Mouse (Mus musculus): ENCODE measurements around the gene Gm20388. TPM values are rescaled to one million over a fixed set of nuclear protein-coding genes. Genes with fewer than 3 reads are reported as not detected.

The Gm20388 gene
- polyA plus RNA-seq, 1 experiment from 2014 or later, result not detected

DNA sequence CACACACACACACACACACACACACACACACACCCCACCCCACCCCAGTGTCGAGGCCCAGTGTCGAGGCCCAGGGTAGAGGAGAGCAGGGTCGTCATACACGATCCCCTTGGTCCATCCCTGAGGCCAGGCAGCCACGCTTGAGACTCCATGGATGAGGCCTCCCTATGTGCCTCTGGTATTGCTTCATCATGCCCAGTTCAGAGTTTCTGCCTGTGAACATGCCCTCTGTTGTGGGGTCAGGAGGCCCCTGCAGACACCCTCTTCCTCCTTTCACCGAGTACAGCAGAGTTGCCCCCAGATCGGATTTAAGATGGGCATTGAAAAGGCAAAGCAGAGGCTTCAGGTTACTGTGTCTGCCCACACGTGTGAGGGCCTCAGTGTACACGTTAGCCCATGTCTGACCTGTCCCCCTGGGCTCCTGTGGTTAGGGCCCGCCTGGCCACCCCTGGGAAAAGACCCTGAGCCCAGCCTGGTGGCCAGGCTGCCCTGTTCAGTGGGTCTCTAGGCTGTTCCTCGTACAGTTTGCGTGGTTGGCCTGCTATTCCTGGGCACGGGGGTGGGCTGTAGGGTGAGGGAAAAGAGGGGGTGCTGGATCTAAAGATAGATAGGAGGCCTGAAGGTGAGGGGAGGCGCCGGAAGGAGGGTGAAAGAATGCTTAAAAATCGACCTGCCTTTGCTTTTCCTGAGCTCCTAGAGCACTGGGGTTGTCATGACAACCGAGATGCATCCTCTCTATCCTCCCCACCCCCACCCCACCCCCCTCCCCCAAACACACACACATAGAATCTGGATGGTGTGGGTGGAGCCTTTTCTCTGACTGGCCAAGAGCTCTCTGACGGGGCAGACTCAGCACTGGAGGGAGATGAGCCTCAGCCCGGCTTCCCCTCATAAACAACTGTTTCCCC lies 1860.5 kb downstream of the Gm20388 start:
- Histone ChIP-seq H3K36me3 (no peaks in the 10 kb centered on the region), H3K4me3 (no peak overlapping the region), H3K27me3 (0 out of 2 replicates have a peak, but pooled peaks cover 3% of the 10 kb centered on the region), H3K9me3 (no peaks in the 10 kb centered on the region), H3K9ac (no peak overlapping the region), H3K4me2 (0 out of 2 replicates have a peak overlapping the region, but pooled peaks have one; percentile 0), H3K4me1 (peaks cover 5% of the 10 kb centered on the region; the same call in 1 of the 2 replicates), H3K27ac (no peak overlapping the region; the same call in 1 of the 2 replicates)
- WGBS, result 25% methylated on average over 19 of the region's 19 CpGs
- no peak for ATAC-seq (ENCODE audit: insufficient number of reproducible peaks, insufficient read depth, low FRiP score, low TSS enrichment, low read depth)

DNA sequence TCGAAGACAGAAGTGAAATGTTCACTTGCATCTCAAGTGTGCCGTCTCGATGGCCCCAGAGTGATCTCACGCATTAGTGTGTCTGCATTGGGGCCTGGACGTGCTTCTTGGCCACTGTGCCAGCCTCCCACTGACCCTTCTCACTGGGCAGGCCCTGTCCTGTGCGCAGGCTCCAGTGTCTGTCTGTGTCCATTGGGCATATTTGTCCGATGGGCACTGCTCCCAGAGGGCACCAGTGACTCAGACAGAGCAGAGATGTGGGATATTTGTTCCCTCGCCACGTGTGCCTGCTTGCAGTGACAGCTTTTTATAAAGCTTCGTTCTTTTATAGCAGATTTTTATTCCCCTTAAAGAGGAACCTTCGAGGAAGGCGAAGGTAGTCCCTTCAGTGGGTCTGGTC lies 1863.2 kb downstream of the Gm20388 start:
- no peaks in the 10 kb centered on the region for H3K27me3 ChIP-seq
- H3K4me1 ChIP-seq, result peaks cover 5% of the 10 kb centered on the region; the same call in 1 of the 2 replicates
- no peak overlapping the region for H3K4me3 ChIP-seq
- no peak overlapping the region for H3K9ac ChIP-seq
- no peaks in the 10 kb centered on the region for H3K36me3 ChIP-seq
- H3K9me3 ChIP-seq, result no peaks in the 10 kb centered on the region
- WGBS, result 86% methylated on average over 12 of the region's 12 CpGs
- no peak overlapping the region for H3K27ac ChIP-seq
- no peak overlapping the region for H3K4me2 ChIP-seq
- ATAC-seq (ENCODE audit: insufficient number of reproducible peaks, insufficient read depth, low FRiP score, low TSS enrichment, low read depth), result no peak

- Histone ChIP-seq H3K27ac (no peak overlapping the region), H3K4me2 (no peak overlapping the region), H3K4me1 (peaks cover 15% of the 10 kb centered on the region; the same call in 1 of the 2 replicates), H3K9ac (no peak overlapping the region), H3K27me3 (no peaks in the 10 kb centered on the region), H3K4me3 (no peak overlapping the region), H3K36me3 (no peaks in the 10 kb centered on the region), H3K9me3 (no peaks in the 10 kb centered on the region)
- WGBS, result 62% methylated on average over 5 of the region's 5 CpGs
- no peak for ATAC-seq (ENCODE audit: insufficient number of reproducible peaks, insufficient read depth, low FRiP score, low TSS enrichment, low read depth)
These were observed 1871.9 kb downstream of the Gm20388 start for GRCm38 (mm10) chr8:121782493-121782892.

DNA sequence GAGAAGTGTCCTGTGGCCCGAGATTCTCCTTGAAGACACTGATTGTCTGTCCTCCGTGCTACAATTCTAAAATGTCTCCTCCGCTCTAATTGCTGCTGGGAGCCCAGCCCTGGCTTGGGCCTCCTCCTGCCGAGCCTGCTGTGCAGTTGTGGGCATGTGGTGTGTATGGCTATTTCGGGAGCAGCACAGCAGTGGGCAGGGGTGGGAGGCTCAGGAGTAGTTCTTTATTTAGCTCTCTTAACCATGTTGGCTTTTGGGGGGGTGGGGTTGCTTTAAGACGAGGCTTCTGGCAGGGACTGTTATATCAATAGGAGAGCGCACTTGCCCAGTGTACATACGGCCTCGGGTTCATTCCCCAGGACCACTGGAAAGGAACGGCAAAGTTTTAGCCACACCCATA lies 1875.9 kb downstream of the Gm20388 start:
- Histone ChIP-seq H3K36me3 (no peaks in the 10 kb centered on the region), H3K4me2 (no peak overlapping the region), H3K4me3 (no peak overlapping the region), H3K9me3 (no peaks in the 10 kb centered on the region), H3K9ac (no peak overlapping the region), H3K27me3 (no peaks in the 10 kb centered on the region), H3K4me1 (peaks cover 15% of the 10 kb centered on the region; the same call in 1 of the 2 replicates), H3K27ac (peak overlapping the region; percentile 16; the same call in 1 of the 2 replicates)
- WGBS, result 46% methylated on average over 10 of the region's 10 CpGs
- peak; percentile 49 for ATAC-seq (ENCODE audit: insufficient number of reproducible peaks, insufficient read depth, low FRiP score, low TSS enrichment, low read depth)

GRCm38 (mm10) chr8:121788786-121789185 lies 1878.1 kb downstream of the Gm20388 start:
- 84% methylated on average over 8 of the region's 8 CpGs for WGBS
- ATAC-seq (ENCODE audit: insufficient number of reproducible peaks, insufficient read depth, low FRiP score, low TSS enrichment, low read depth), result no peak

GRCm38 (mm10) chr8:121792159-121792558 lies 1881.5 kb downstream of the Gm20388 start:
- Histone ChIP-seq H3K4me1 (no peaks in the 10 kb centered on the region), H3K27me3 (no peaks in the 10 kb centered on the region), H3K9ac (no peak overlapping the region), H3K27ac (no peak overlapping the region), H3K9me3 (no peaks in the 10 kb centered on the region), H3K4me3 (no peak overlapping the region), H3K36me3 (peaks cover 28% of the 10 kb centered on the region), H3K4me2 (no peak overlapping the region)
- ATAC-seq (ENCODE audit: insufficient number of reproducible peaks, insufficient read depth, low FRiP score, low TSS enrichment, low read depth), result no peak
- 81% methylated on average over 7 of the region's 7 CpGs for WGBS

More at GRCm38 (mm10) chr8:121788786-121789185, 1878.1 kb downstream of the Gm20388 start:
- Histone ChIP-seq H3K27me3 (no peaks in the 10 kb centered on the region), H3K4me2 (no peak overlapping the region), H3K9ac (no peak overlapping the region), H3K27ac (no peak overlapping the region), H3K9me3 (no peaks in the 10 kb centered on the region), H3K4me1 (peaks cover 15% of the 10 kb centered on the region; the same call in 1 of the 2 replicates), H3K4me3 (no peak overlapping the region), H3K36me3 (no peaks in the 10 kb centered on the region)

GRCm38 (mm10) chr8:121792627-121793026 lies 1882.0 kb downstream of the Gm20388 start:
- Histone ChIP-seq H3K36me3 (peaks cover 33% of the 10 kb centered on the region), H3K4me2 (no peak overlapping the region), H3K27me3 (no peaks in the 10 kb centered on the region), H3K9ac (no peak overlapping the region), H3K4me1 (no peaks in the 10 kb centered on the region), H3K4me3 (no peak overlapping the region), H3K9me3 (no peaks in the 10 kb centered on the region), H3K27ac (no peak overlapping the region)
- no peak for ATAC-seq (ENCODE audit: insufficient number of reproducible peaks, insufficient read depth, low FRiP score, low TSS enrichment, low read depth)
- 86% methylated on average over 4 of the region's 4 CpGs for WGBS

- Histone ChIP-seq H3K36me3 (peaks cover 48% of the 10 kb centered on the region), H3K4me3 (no peak overlapping the region), H3K4me1 (no peaks in the 10 kb centered on the region), H3K27ac (no peak overlapping the region), H3K27me3 (no peaks in the 10 kb centered on the region), H3K9me3 (no peaks in the 10 kb centered on the region), H3K9ac (no peak overlapping the region), H3K4me2 (no peak overlapping the region)
- no peak for ATAC-seq (ENCODE audit: insufficient number of reproducible peaks, insufficient read depth, low FRiP score, low TSS enrichment, low read depth)
- WGBS, result 43% methylated on average over 3 of the region's 3 CpGs
These were observed 1883.5 kb downstream of the Gm20388 start for GRCm38 (mm10) chr8:121794151-121794550.

- no peak for ATAC-seq (ENCODE audit: insufficient number of reproducible peaks, insufficient read depth, low FRiP score, low TSS enrichment, low read depth)
- Histone ChIP-seq H3K27ac (no peak overlapping the region), H3K36me3 (peaks cover 61% of the 10 kb centered on the region), H3K9ac (no peak overlapping the region), H3K9me3 (no peaks in the 10 kb centered on the region), H3K4me2 (no peak overlapping the region), H3K4me3 (no peak overlapping the region), H3K4me1 (no peaks in the 10 kb centered on the region), H3K27me3 (no peaks in the 10 kb centered on the region)
- WGBS, result 92% methylated on average over 8 of the region's 8 CpGs
These were observed 1884.8 kb downstream of the Gm20388 start for GRCm38 (mm10) chr8:121795461-121795860.

DNA sequence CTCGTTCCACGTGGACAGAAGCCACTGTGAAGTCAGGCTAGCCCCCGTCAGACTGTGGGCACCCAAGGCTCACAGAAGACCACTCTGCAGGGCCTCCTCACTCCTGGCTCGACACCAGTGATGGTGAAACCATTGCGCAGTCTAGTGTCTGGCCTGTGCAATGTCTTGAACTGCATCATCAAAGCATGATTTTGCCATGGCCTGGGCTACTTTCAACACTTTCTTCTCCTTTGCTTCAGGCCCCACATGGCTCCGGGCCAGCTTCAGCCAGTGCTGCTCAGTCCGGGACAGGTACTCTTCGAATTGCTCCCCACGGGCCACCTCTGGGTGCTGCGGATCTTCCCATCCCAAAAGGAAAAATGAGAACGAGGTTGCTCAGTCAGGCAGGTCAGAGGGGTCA lies 1885.8 kb downstream of the Gm20388 start:
- H3K27ac ChIP-seq, result no peak overlapping the region
- WGBS, result 93% methylated on average over 11 of the region's 11 CpGs
- no peaks in the 10 kb centered on the region for H3K27me3 ChIP-seq
- H3K36me3 ChIP-seq, result peaks cover 71% of the 10 kb centered on the region
- no peak for ATAC-seq (ENCODE audit: insufficient number of reproducible peaks, insufficient read depth, low FRiP score, low TSS enrichment, low read depth)
- no peaks in the 10 kb centered on the region for H3K4me1 ChIP-seq
- H3K9ac ChIP-seq, result no peak overlapping the region
- no peak overlapping the region for H3K4me2 ChIP-seq
- no peaks in the 10 kb centered on the region for H3K9me3 ChIP-seq
- no peak overlapping the region for H3K4me3 ChIP-seq

DNA sequence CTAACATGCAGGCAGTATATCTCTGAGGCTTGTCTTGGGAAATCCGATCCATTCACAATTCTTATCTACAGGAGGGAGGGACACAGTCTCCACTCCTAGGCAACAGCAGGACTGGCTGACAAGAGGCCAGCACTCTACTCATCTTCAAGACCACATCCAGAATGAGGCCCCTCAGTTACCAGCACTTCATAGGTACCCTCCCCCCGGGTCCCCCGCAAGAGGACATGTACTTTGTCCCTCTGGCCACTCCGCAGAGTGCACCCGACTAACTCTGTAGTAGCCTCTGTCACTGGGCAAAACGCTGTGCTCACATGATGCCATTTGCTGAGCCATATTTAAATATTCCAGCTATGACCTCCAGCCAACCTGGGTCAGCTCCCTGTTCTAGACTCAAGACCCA lies 1887.8 kb downstream of the Gm20388 start:
- H3K4me3 ChIP-seq, result no peak overlapping the region
- 95% methylated on average over 6 of the region's 6 CpGs for WGBS
- H3K9me3 ChIP-seq, result no peaks in the 10 kb centered on the region
- H3K4me2 ChIP-seq, result no peak overlapping the region
- ATAC-seq (ENCODE audit: insufficient number of reproducible peaks, insufficient read depth, low FRiP score, low TSS enrichment, low read depth), result no peak
- H3K27me3 ChIP-seq, result no peaks in the 10 kb centered on the region
- H3K9ac ChIP-seq, result no peak overlapping the region
- no peak overlapping the region for H3K27ac ChIP-seq
- no peaks in the 10 kb centered on the region for H3K4me1 ChIP-seq
- H3K36me3 ChIP-seq, result peaks cover 83% of the 10 kb centered on the region

DNA sequence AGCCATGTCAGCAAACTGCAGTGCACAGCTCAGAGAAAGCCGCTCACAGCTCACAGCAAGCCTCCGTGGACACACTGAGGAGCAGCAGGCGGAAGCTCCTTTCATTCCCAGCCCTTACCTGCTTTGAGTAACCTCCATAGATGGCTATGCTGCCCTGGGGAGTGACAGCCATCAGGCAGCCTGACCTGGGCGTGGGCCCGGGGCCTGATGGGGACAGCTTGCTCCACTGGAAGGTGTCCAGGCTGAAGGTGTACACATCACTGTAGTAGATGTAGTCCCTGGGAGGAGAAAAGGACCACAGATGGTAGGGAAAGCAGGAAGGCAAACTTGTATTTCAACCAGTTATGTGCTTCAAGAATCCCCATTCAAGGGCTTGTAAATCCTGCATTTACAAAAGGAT lies 1894.2 kb downstream of the Gm20388 start:
- 94% methylated on average over 5 of the region's 5 CpGs for WGBS

More for the DNA sequence above, 1894.2 kb downstream of the Gm20388 start:
- no peak for ATAC-seq (ENCODE audit: insufficient number of reproducible peaks, insufficient read depth, low FRiP score, low TSS enrichment, low read depth)
- Histone ChIP-seq H3K4me2 (no peak overlapping the region), H3K27ac (no peak overlapping the region), H3K4me3 (no peak overlapping the region), H3K27me3 (no peaks in the 10 kb centered on the region), H3K9ac (no peak overlapping the region), H3K9me3 (no peaks in the 10 kb centered on the region), H3K4me1 (peaks cover 8% of the 10 kb centered on the region), H3K36me3 (peaks cover 61% of the 10 kb centered on the region)
